Mouse (Mus musculus): ENCODE measurements around the gene Cenps.

The Cenps gene

GRCm38 (mm10) chr4:149136982-149137770, at the start of gene Cenps:
Cenps (minus strand) TSS chr4:149137629.
- CTCF ChIA-PET: interaction anchor here (1.1 kb wide), 1 partner anchor 16 kb away, joined by 4 read pairs; no protein-coding TSS in a partner anchor

- CTCF ChIA-PET: interaction anchor here (1.3 kb wide), 1 partner anchor 17 kb away, joined by 3 read pairs; no protein-coding TSS in a partner anchor
Observed at GRCm38 (mm10) chr4:149182755-149183154, 45.3 kb upstream of the Cenps start.

- CTCF ChIA-PET: interaction anchor here (1.3 kb wide), 1 partner anchor 17 kb away, joined by 3 read pairs; no protein-coding TSS in a partner anchor
Observed at GRCm38 (mm10) chr4:149182192-149182591, 44.8 kb upstream of the Cenps start.

GRCm38 (mm10) chr4:149179573-149179972, 42.1 kb upstream of the Cenps start:
- CTCF ChIA-PET: no interaction called here

GRCm38 (mm10) chr4:149179160-149179559, 41.7 kb upstream of the Cenps start:
- CTCF ChIA-PET: no interaction called here

- CTCF ChIA-PET: no interaction called here
Observed at GRCm38 (mm10) chr4:149178328-149178727, 40.9 kb upstream of the Cenps start.

- CTCF ChIA-PET: no interaction called here
Observed at GRCm38 (mm10) chr4:149177046-149177445, 39.6 kb upstream of the Cenps start.

- CTCF ChIA-PET: no interaction called here
Observed at GRCm38 (mm10) chr4:149176645-149177044, 39.2 kb upstream of the Cenps start.

GRCm38 (mm10) chr4:149173661-149174060, 36.2 kb upstream of the Cenps start:
- CTCF ChIA-PET: no interaction called here

- CTCF ChIA-PET: interaction anchor here (0.6 kb wide), 1 partner anchor 376 kb away, joined by 6 read pairs; no protein-coding TSS in a partner anchor
Observed at GRCm38 (mm10) chr4:149172666-149173065, 35.2 kb upstream of the Cenps start.

GRCm38 (mm10) chr4:149172083-149172482, 34.7 kb upstream of the Cenps start:
- CTCF ChIA-PET: no interaction called here

- CTCF ChIA-PET: no interaction called here
Observed at GRCm38 (mm10) chr4:149171581-149171981, 34.2 kb upstream of the Cenps start.

- CTCF ChIA-PET: interaction anchor here (1.0 kb wide), 1 partner anchor 26 kb away, joined by 3 read pairs; no protein-coding TSS in a partner anchor
Observed at GRCm38 (mm10) chr4:149170394-149170931, 33.0 kb upstream of the Cenps start.

- CTCF ChIA-PET: interaction anchor here (1.0 kb wide), 1 partner anchor 26 kb away, joined by 3 read pairs; no protein-coding TSS in a partner anchor
Observed at GRCm38 (mm10) chr4:149169926-149170325, 32.5 kb upstream of the Cenps start.

GRCm38 (mm10) chr4:149168016-149168415, 30.6 kb upstream of the Cenps start:
- CTCF ChIA-PET: interaction anchor here (1.0 kb wide), 1 partner anchor 18 kb away, joined by 3 read pairs; no protein-coding TSS in a partner anchor

GRCm38 (mm10) chr4:149166957-149167611, 29.7 kb upstream of the Cenps start:
- CTCF ChIA-PET: no interaction called here

GRCm38 (mm10) chr4:149166215-149166946, 29.0 kb upstream of the Cenps start, which contains the start of gene Pgd:
Pgd (minus strand) TSS chr4:149166771.
- CTCF ChIA-PET: interaction anchor here (0.6 to 1.2 kb wide), 3 partner anchors 9 to 22 kb away, joined by 3 to 5 read pairs (median 3); no protein-coding TSS in a partner anchor

- CTCF ChIA-PET: no interaction called here
Observed at GRCm38 (mm10) chr4:149164150-149164549, 26.7 kb upstream of the Cenps start.

- CTCF ChIA-PET: no interaction called here
Observed at GRCm38 (mm10) chr4:149163196-149163595, 25.8 kb upstream of the Cenps start.

- CTCF ChIA-PET: no interaction called here
Observed at GRCm38 (mm10) chr4:149161166-149161565, 23.7 kb upstream of the Cenps start.

- CTCF ChIA-PET: no interaction called here
Observed at GRCm38 (mm10) chr4:149159891-149160290, 22.5 kb upstream of the Cenps start.
